Mouse (Mus musculus) embryo, embryonic 9.5 days (tissue): Measurements from ENCODE around the gene H2-T22.

ENCODE experiments used
- DNase-seq: peaks from one replicate; pipeline ENCODE4 v3.0.0-alpha.2; 2017; ENCODE audit errors: extremely low spot score

The H2-T22 gene

GRCm38 (mm10) chr17:35998545-35999305, 43.8 kb downstream of the H2-T22 start:
- no peak for DNase-seq

DNA sequence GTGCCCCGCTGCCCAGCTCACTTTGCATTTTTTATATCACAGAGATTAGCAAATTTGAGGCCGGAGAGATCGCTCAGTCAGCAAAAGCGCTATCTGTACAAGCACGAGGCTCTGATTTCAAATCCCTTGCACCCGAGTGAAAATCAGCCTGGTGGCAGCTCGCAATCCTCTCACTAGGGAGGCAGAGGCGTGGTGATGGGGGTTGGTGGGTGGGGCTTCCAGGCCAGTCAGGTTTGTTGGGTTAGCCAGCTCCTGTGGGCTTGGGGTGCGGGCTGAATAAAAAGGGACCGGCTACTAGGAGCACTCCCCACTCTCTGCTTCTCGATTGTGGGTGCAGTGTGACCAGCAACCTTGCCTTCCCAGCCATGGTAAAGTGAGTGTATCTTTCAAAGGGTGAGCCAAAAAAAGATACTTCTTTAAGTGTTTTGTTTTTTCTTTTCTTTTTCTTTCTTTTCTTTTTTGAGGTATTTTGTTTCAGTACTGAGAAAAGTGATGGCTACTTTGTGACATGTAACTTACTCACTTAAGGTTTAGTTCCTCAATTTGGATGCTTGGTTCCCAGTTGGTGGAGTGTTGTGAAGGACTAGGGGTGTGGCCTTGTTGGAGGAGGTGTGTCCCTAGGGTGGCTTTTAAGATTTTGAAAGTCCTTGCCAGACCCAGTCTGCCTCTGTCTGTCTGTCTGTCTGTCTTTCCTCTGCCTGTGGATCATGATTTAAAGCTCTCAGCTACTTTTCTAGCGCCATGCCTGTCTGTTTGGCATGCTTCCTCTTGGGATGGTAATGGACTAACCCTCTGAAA, 44.6 kb downstream of the H2-T22 start:
- DNase-seq, result no peak

GRCm38 (mm10) chr17:35996949-35997348, 45.6 kb downstream of the H2-T22 start:
- DNase-seq, result peak; percentile 95

DNA sequence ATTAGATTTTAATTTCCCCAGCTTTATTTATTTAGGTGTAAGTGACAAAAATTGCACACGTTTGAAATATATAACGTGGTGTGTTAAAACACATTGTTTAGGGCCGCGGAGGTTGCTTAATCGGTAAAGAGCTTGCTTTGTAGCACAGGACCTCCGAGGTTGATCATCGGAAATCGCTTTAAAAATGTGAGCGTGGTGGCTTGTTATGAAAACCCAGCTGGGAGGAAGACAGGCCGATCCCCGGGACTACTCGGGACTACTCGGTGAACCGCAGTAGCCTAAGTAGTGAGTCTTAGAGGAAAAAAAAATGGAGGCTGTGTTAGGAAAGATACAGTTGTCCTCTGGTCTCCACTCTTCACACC, 47.7 kb downstream of the H2-T22 start:
- no peak for DNase-seq

DNA sequence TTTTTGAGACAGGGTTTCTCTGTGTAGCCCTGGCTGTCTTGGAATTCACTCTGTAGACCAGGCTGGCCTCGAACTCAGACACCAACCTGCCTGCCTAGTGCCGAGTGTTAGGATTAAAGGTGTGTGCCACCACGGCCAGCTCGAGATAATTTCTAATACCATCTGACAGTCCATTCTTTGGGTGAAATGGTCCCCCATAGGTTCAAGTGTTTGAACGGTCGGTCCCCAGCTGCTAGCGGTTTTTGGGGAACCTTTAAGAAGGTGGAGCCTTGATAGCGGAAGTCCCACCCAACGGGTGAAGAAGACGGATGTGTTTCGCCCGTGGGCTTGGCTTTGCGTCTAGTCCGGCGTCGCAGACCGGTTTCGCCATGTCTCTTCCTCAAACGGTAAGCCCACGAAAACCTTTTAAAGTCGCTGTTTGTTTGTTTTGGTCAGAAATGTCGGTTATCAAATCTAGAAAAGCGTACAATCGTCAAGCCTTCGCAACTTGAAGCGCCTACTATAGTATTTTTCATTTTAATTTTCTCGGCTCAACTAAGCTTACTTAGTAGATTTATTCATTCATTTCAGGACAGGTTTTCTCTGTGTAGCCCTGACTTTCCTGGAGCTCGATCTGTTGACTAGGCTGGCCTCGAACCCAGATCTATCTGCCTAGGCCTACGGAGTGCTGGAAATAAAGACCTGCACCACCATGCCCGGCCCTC, 48.2 kb downstream of the H2-T22 start:
- peak; percentile 76 for DNase-seq

GRCm38 (mm10) chr17:35993675-35994074, 48.9 kb downstream of the H2-T22 start:
- peak; percentile 83 for DNase-seq

DNA sequence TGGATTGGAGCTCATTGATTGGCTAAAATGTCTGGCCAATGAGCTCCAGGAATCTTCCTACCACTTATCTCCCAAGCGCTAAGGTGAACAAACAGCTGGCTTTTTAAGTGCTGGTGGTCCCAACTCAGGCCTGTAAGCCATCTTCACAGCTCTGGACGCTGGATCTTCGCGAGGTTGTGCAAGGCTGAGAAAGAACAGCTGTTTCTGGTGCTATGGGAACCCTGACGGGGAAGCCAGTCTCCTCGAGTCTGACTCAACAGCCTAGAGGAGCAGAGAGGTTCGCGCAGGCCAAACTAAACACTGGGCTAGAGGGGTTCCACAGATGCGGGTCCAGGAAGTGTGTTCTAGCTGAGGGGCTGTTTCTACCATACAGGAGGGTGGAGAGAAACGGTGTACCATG, 50.8 kb downstream of the H2-T22 start:
- DNase-seq, result no peak
